Mouse (Mus musculus) midbrain, postnatal 0 days (tissue): ENCODE data around the gene Crxos. TPM values are rescaled to one million over a fixed set of nuclear protein-coding genes. Genes with fewer than 3 reads are reported as not detected.

Experiments used
- ATAC-seq: fragments of 200-750 bp; cut with Nextera tagmentation; 2 replicates; pipeline ENCODE4 v1.8.0; 2017; ENCODE audit warnings: moderate number of reproducible peaks, mild to moderate bottlenecking, moderate TSS enrichment, moderate library complexity; ENCODE audit not compliant: low FRiP score
- DNase-seq: peaks from one replicate; pipeline ENCODE4 v3.0.0-alpha.2; 2015; ENCODE audit warnings: low spot score
- H3K27ac ChIP-seq: fragments of 300-500 bp; sonication (generic); 2 replicates; pipeline ENCODE4 v1.5.1; 2014; ENCODE audit warnings: low read depth, mild to moderate bottlenecking, low read length, mixed read lengths
- H3K27me3 ChIP-seq: fragments of 300-500 bp; sonication (generic); 2 replicates; pipeline ENCODE4 v1.6.1; 2014; ENCODE audit warnings: low read length, control low read depth, mixed read lengths; ENCODE audit not compliant: insufficient read depth
- H3K36me3 ChIP-seq: fragments of 300-500 bp; sonication (generic); 2 replicates; pipeline ENCODE4 v1.6.1; 2014; ENCODE audit warnings: low read length, control low read depth, mixed read lengths; ENCODE audit not compliant: insufficient read depth
- H3K4me1 ChIP-seq: fragments of 300-500 bp; sonication (generic); 2 replicates; pipeline ENCODE4 v1.6.1; 2014; ENCODE audit warnings: mild to moderate bottlenecking, control low read depth, antibody characterized with exemption, low read length, mixed read lengths; ENCODE audit not compliant: insufficient read depth
- H3K4me2 ChIP-seq: fragments of 300-500 bp; sonication (generic); 2 replicates; pipeline ENCODE4 v1.6.1; 2014; ENCODE audit warnings: low read depth, mild to moderate bottlenecking, low read length, mixed read lengths; ENCODE audit not compliant: poor library complexity, severe bottlenecking
- H3K4me3 ChIP-seq: fragments of 300-500 bp; sonication (generic); 2 replicates; pipeline ENCODE4 v1.5.1; 2014; ENCODE audit warnings: low read depth, mild to moderate bottlenecking, low read length, moderate library complexity
- H3K9ac ChIP-seq: fragments of 300-500 bp; sonication (generic); replicated peaks from 2 replicates; pipeline ENCODE4 v1.6.1; 2014; ENCODE audit warnings: mild to moderate bottlenecking, low read length, moderate library complexity, mixed read lengths; ENCODE audit not compliant: poor library complexity, severe bottlenecking
- H3K9me3 ChIP-seq: fragments of 300-500 bp; sonication (generic); 2 replicates; pipeline ENCODE4 v1.6.1; 2016; ENCODE audit warnings: low read length, control low read depth
- CTCF ChIP-seq: IDR thresholded peaks from 2 replicates; pipeline ENCODE4 v1.5.1; 2016; ENCODE audit warnings: antibody characterized with exemption, mild to moderate bottlenecking
- WGBS: fragments of 180-500 bp; shearing (Covaris S2); extraction: QIAGEN DNeasy Blood & Tissue Kit; methylation state at CpG from one replicate; pipeline ENCODE4 v1.1.7; 2014; 5-methylcytosine and 5-hydroxymethylcytosine counted together
- polyA plus RNA-seq: library from polyadenylated mRNA; unstranded; fragments of >200 nt; fragmentation: Nextera tagmentation; extraction: Ambion mirVana; gene quantifications from 2 replicates; pipeline ENCODE4 v1.2.1, GENCODE M21; 2015
- total RNA-seq: library from RNA; depleted of rRNA; stranded (reverse); fragments of >200 nt; gene quantifications from 2 replicates; pipeline ENCODE4 v1.2.3, GENCODE M21; 2014; rRNA removed

Crxos gene
- total RNA-seq (not detected in 2 replicates), polyA plus RNA-seq (not detected in 2 replicates)

GRCm38 (mm10) chr7:15882317-15882716, at the start of gene Crxos:
Gene Crxos, plus strand, starts transcription at chr7:15882617.
- no peak within 1 kb of the TSS for H3K9ac ChIP-seq
- no peaks in the 10 kb centered on the region for H3K4me1 ChIP-seq
- 90% methylated on average over 2 of the region's 2 CpGs for WGBS
- H3K36me3 ChIP-seq, result no peaks in the 10 kb centered on the region
- ATAC-seq (no peak), DNase-seq (no peak)
- no peak within 1 kb of the TSS for H3K27ac ChIP-seq
- no peaks in the 10 kb centered on the region for H3K27me3 ChIP-seq
- H3K9me3 ChIP-seq, result no peaks in the 10 kb centered on the region
- TF ChIP-seq CTCF, result no peak
- H3K4me3 ChIP-seq, result no peak within 1 kb of the TSS
- H3K4me2 ChIP-seq, result no peak within 1 kb of the TSS

- no peaks in the 10 kb centered on the region for H3K4me1 ChIP-seq
- H3K27ac ChIP-seq, result no peak within 1 kb of the TSS
- no peak for ATAC-seq
- H3K9me3 ChIP-seq, result peaks cover 9% of the 10 kb centered on the region; the same call in 1 of the 2 replicates
- no peaks in the 10 kb centered on the region for H3K36me3 ChIP-seq
- 92% methylated on average over 3 of the region's 3 CpGs for WGBS
- no peak within 1 kb of the TSS for H3K9ac ChIP-seq
- H3K27me3 ChIP-seq, result no peaks in the 10 kb centered on the region
- no peak for TF ChIP-seq CTCF
- H3K4me3 ChIP-seq, result no peak within 1 kb of the TSS
- DNase-seq, result no peak
- no peak within 1 kb of the TSS for H3K4me2 ChIP-seq
Measured at GRCm38 (mm10) chr7:15839578-15839977, 42.8 kb upstream of the Crxos start, which contains the start of gene Obox6. Gene Obox6, minus strand, starts transcription at chr7:15839678.

DNA sequence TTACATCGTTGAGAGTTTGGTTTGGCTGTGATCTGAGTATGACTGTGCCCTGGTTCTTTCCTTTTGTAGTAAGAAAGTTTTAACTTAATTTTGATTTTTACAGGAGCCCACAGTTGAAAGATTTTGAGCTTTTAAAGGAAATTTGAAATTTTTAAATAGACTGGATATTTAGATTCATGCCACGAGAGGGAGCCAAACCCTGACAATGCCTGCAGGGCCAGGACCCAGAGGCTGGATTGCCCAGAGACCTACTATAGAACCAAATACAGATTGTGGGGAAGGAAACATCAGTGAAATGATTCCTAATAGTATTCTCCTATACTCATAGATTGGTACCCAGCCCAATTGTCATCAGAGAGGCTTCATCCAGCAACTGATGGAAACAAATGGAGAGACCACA, 22.8 kb upstream of the Crxos start:
- H3K9ac ChIP-seq, result no peak overlapping the region
- WGBS, result 42% methylated on average over 2 of the region's 2 CpGs
- no peak overlapping the region for H3K4me2 ChIP-seq
- H3K36me3 ChIP-seq, result no peaks in the 10 kb centered on the region
- H3K9me3 ChIP-seq, result no peaks in the 10 kb centered on the region
- H3K27ac ChIP-seq, result no peak overlapping the region
- H3K27me3 ChIP-seq, result no peaks in the 10 kb centered on the region
- DNase-seq (no peak), ATAC-seq (no peak)
- H3K4me3 ChIP-seq, result no peak overlapping the region
- TF ChIP-seq CTCF, result peak; percentile 60
- H3K4me1 ChIP-seq, result no peaks in the 10 kb centered on the region

DNA sequence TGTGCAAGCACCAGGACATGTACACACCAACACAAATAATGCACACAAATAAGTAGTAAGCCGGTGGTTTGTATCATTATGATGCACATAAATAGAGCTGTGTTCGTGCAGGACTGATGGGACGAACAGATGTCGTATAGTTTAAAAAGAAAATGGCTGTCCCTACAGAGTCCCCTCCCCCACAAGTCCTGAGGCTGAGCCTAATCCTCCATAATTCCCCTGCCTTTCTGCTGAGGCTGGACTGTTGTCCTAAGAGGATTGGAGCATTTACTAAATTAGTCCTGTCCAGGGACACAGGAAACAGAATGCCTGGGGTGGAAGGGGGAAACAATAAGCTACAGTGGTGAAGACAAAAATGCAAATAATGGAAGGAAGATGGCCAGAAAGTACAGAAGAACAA, 18.3 kb upstream of the Crxos start:
- no peak for ATAC-seq
- TF ChIP-seq CTCF, result no peak
- 24% methylated on average over 4 of the region's 4 CpGs for WGBS

GRCm38 (mm10) chr7:15879756-15880155, 2.7 kb upstream of the Crxos start, which contains the start of gene Crx:
Gene Crx, minus strand, starts transcription at chr7:15879968.
- H3K4me3 ChIP-seq, result no peak within 1 kb of the TSS
- H3K4me2 ChIP-seq, result no peak within 1 kb of the TSS
- H3K27me3 ChIP-seq, result no peaks in the 10 kb centered on the region
- TF ChIP-seq CTCF, result no peak
- ATAC-seq, result no peak
- no peaks in the 10 kb centered on the region for H3K9me3 ChIP-seq
- H3K4me1 ChIP-seq, result no peaks in the 10 kb centered on the region
- DNase-seq, result no peak
- no peaks in the 10 kb centered on the region for H3K36me3 ChIP-seq
- no peak within 1 kb of the TSS for H3K27ac ChIP-seq
- no peak within 1 kb of the TSS for H3K9ac ChIP-seq
- WGBS, result 32% methylated on average over 4 of the region's 4 CpGs

More for the DNA sequence above, 18.3 kb upstream of the Crxos start:
- no peak for DNase-seq
- H3K27me3 ChIP-seq, result no peaks in the 10 kb centered on the region
- H3K27ac ChIP-seq, result no peak overlapping the region
- H3K4me3 ChIP-seq, result no peak overlapping the region
- no peaks in the 10 kb centered on the region for H3K4me1 ChIP-seq
- H3K4me2 ChIP-seq, result no peak overlapping the region
- H3K9me3 ChIP-seq, result no peaks in the 10 kb centered on the region
- no peaks in the 10 kb centered on the region for H3K36me3 ChIP-seq
- H3K9ac ChIP-seq, result no peak overlapping the region

DNA sequence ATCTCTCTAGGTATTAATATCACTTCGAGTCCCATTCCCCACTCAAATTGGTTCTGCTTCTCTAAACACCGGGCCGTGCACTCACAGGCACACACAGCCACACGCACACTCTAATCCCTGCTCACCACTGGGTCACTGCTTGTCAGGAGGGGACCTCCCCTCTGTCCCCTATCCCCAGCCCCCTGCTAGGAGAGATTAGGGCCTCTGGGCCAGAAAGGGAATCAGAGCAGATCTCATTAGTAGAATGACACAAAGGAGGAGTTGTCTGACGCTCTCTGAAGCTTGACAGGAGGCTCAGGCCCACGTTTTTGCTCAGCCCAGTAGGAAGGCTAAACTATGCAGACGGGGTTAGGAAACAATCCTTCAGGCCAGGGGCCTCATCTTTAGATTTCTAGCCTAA, 1.0 kb upstream of the Crxos start:
- Histone ChIP-seq H3K36me3 (no peaks in the 10 kb centered on the region), H3K27me3 (no peaks in the 10 kb centered on the region), H3K9ac (no peak overlapping the region), H3K4me3 (no peak overlapping the region), H3K9me3 (no peaks in the 10 kb centered on the region), H3K4me1 (no peaks in the 10 kb centered on the region), H3K27ac (no peak overlapping the region), H3K4me2 (no peak overlapping the region)
- no peak for DNase-seq
- TF ChIP-seq CTCF, result no peak
- no peak; the same call in 1 of the 2 replicates for ATAC-seq
- WGBS, result 3% methylated on average over 7 of the region's 7 CpGs
